Mouse (Mus musculus) kidney, embryonic 16.5 days (tissue): ENCODE data around the gene Ptchd1. TPM values are rescaled to one million over a fixed set of nuclear protein-coding genes. Genes with fewer than 3 reads are reported as not detected.

Experiments
- ATAC-seq: fragments of 200-750 bp; cut with Nextera tagmentation; 2 replicates; pipeline ENCODE4 v1.8.0; 2017; ENCODE audit warnings: moderate TSS enrichment; ENCODE audit not compliant: low FRiP score, low TSS enrichment
- H3K27ac ChIP-seq: fragments of 300-500 bp; sonication (generic); 2 replicates; pipeline ENCODE4 v1.5.1; 2014; ENCODE audit warnings: low read length
- H3K27me3 ChIP-seq: fragments of 300-500 bp; sonication (generic); 2 replicates; pipeline ENCODE4 v1.6.1; 2014; ENCODE audit warnings: low read length, control low read depth, mixed read lengths; ENCODE audit not compliant: insufficient read depth
- H3K36me3 ChIP-seq: fragments of 300-500 bp; sonication (generic); 2 replicates; pipeline ENCODE4 v1.6.1; 2014; ENCODE audit warnings: low read length, control low read depth, mixed read lengths; ENCODE audit not compliant: insufficient read depth
- H3K4me1 ChIP-seq: fragments of 300-500 bp; sonication (generic); 2 replicates; pipeline ENCODE4 v1.6.1; 2014; ENCODE audit warnings: low read length, control low read depth, mixed read lengths; ENCODE audit not compliant: insufficient read depth
- H3K4me2 ChIP-seq: fragments of 300-500 bp; sonication (generic); replicated peaks from 2 replicates; pipeline ENCODE4 v1.6.1; 2014; ENCODE audit warnings: low read depth, low read length
- H3K4me3 ChIP-seq: fragments of 300-500 bp; sonication (generic); 2 replicates; pipeline ENCODE4 v1.5.1; 2014; ENCODE audit warnings: mild to moderate bottlenecking, low read length
- H3K9ac ChIP-seq: fragments of 300-500 bp; sonication (generic); replicated peaks from 2 replicates; pipeline ENCODE4 v1.6.1; 2014; ENCODE audit warnings: low read length
- H3K9me3 ChIP-seq: fragments of 300-500 bp; sonication (generic); 2 replicates; pipeline ENCODE4 v1.6.1; 2016; ENCODE audit warnings: low read length, control low read depth
- WGBS: fragments of 180-500 bp; shearing (Covaris S2); extraction: QIAGEN DNeasy Blood & Tissue Kit; methylation state at CpG from one replicate; pipeline ENCODE4 v1.1.7; 2014; 5-methylcytosine and 5-hydroxymethylcytosine counted together
- polyA plus RNA-seq: library from polyadenylated mRNA; unstranded; fragments of >200 nt; fragmentation: Nextera tagmentation; extraction: Ambion mirVana; gene quantifications from 2 replicates; pipeline ENCODE4 v1.2.1, GENCODE M21; 2015

Gene Ptchd1
- polyA plus RNA-seq, 1 experiment from 2014 or later = 1.1 TPM

GRCm38 (mm10) chrX:155601196-155601595 lies 22.4 kb downstream of the Ptchd1 start:
- ATAC-seq = no peak
- H3K27me3 ChIP-seq = no peaks in the 10 kb centered on the region; the same call in 1 of the 2 replicates
- no peaks in the 10 kb centered on the region for H3K36me3 ChIP-seq
- H3K9ac ChIP-seq = no peak overlapping the region
- H3K9me3 ChIP-seq = no peaks in the 10 kb centered on the region
- 90% methylated on average over 2 of the region's 2 CpGs for WGBS
- H3K4me2 ChIP-seq = no peak overlapping the region
- H3K4me1 ChIP-seq = no peaks in the 10 kb centered on the region
- H3K4me3 ChIP-seq = no peak overlapping the region
- no peak overlapping the region for H3K27ac ChIP-seq

GRCm38 (mm10) chrX:155596390-155596789 lies 27.2 kb downstream of the Ptchd1 start:
- Histone ChIP-seq H3K27ac (no peak overlapping the region), H3K36me3 (no peaks in the 10 kb centered on the region), H3K4me1 (no peaks in the 10 kb centered on the region), H3K9ac (no peak overlapping the region), H3K27me3 (no peaks in the 10 kb centered on the region), H3K4me2 (no peak overlapping the region), H3K9me3 (no peaks in the 10 kb centered on the region), H3K4me3 (no peak overlapping the region)
- ATAC-seq = no peak

GRCm38 (mm10) chrX:155594685-155595084 lies 28.9 kb downstream of the Ptchd1 start:
- no peak overlapping the region for H3K9ac ChIP-seq
- no peak for ATAC-seq
- no peaks in the 10 kb centered on the region for H3K4me1 ChIP-seq
- H3K27ac ChIP-seq = no peak overlapping the region
- H3K4me2 ChIP-seq = no peak overlapping the region
- 75% methylated on average over 1 of the region's 1 CpGs for WGBS
- no peaks in the 10 kb centered on the region for H3K9me3 ChIP-seq
- H3K27me3 ChIP-seq = no peaks in the 10 kb centered on the region
- no peaks in the 10 kb centered on the region for H3K36me3 ChIP-seq
- H3K4me3 ChIP-seq = no peak overlapping the region

GRCm38 (mm10) chrX:155592467-155592866 lies 31.1 kb downstream of the Ptchd1 start:
- H3K9me3 ChIP-seq = no peaks in the 10 kb centered on the region
- no peak overlapping the region for H3K4me3 ChIP-seq
- no peak overlapping the region for H3K27ac ChIP-seq
- H3K36me3 ChIP-seq = no peaks in the 10 kb centered on the region
- no peak overlapping the region for H3K4me2 ChIP-seq
- no peaks in the 10 kb centered on the region for H3K27me3 ChIP-seq
- WGBS = 73% methylated on average over 2 of the region's 2 CpGs
- no peak for ATAC-seq
- H3K4me1 ChIP-seq = no peaks in the 10 kb centered on the region
- no peak overlapping the region for H3K9ac ChIP-seq

- Histone ChIP-seq H3K27me3 (no peaks in the 10 kb centered on the region), H3K4me2 (no peak overlapping the region), H3K4me1 (no peaks in the 10 kb centered on the region), H3K4me3 (no peak overlapping the region), H3K27ac (no peak overlapping the region), H3K9ac (no peak overlapping the region), H3K36me3 (no peaks in the 10 kb centered on the region), H3K9me3 (no peaks in the 10 kb centered on the region)
- no peak for ATAC-seq
- WGBS = 86% methylated on average over 3 of the region's 3 CpGs
Measured at GRCm38 (mm10) chrX:155591490-155591889, 32.1 kb downstream of the Ptchd1 start.

GRCm38 (mm10) chrX:155584586-155584985 lies 39.0 kb downstream of the Ptchd1 start:
- Histone ChIP-seq H3K9me3 (no peaks in the 10 kb centered on the region), H3K36me3 (no peaks in the 10 kb centered on the region), H3K27ac (no peak overlapping the region), H3K4me3 (no peak overlapping the region), H3K9ac (no peak overlapping the region), H3K4me1 (no peaks in the 10 kb centered on the region), H3K27me3 (no peaks in the 10 kb centered on the region), H3K4me2 (no peak overlapping the region)
- ATAC-seq = no peak
- WGBS = 84% methylated on average over 2 of the region's 2 CpGs

GRCm38 (mm10) chrX:155579791-155580190 lies 43.8 kb downstream of the Ptchd1 start:
- no peak for ATAC-seq
- Histone ChIP-seq H3K9ac (no peak overlapping the region), H3K4me1 (no peaks in the 10 kb centered on the region), H3K9me3 (no peaks in the 10 kb centered on the region), H3K36me3 (no peaks in the 10 kb centered on the region), H3K4me3 (no peak overlapping the region), H3K4me2 (no peak overlapping the region), H3K27me3 (no peaks in the 10 kb centered on the region), H3K27ac (no peak overlapping the region)

- Histone ChIP-seq H3K9ac (no peak overlapping the region), H3K27ac (no peak overlapping the region), H3K4me3 (no peak overlapping the region), H3K4me1 (no peaks in the 10 kb centered on the region), H3K27me3 (no peaks in the 10 kb centered on the region), H3K4me2 (no peak overlapping the region), H3K9me3 (no peaks in the 10 kb centered on the region), H3K36me3 (no peaks in the 10 kb centered on the region)
- ATAC-seq = no peak
Measured at GRCm38 (mm10) chrX:155572396-155572795, 51.2 kb downstream of the Ptchd1 start.

GRCm38 (mm10) chrX:155543780-155544179 lies 79.8 kb downstream of the Ptchd1 start:
- no peaks in the 10 kb centered on the region for H3K4me1 ChIP-seq

More at GRCm38 (mm10) chrX:155543780-155544179, 79.8 kb downstream of the Ptchd1 start:
- ATAC-seq = no peak
- Histone ChIP-seq H3K27me3 (no peaks in the 10 kb centered on the region), H3K9me3 (no peaks in the 10 kb centered on the region), H3K27ac (no peak overlapping the region), H3K4me3 (no peak overlapping the region), H3K4me2 (no peak overlapping the region), H3K9ac (no peak overlapping the region), H3K36me3 (no peaks in the 10 kb centered on the region)
